Mouse (Mus musculus) lung, postnatal 0 days (tissue): Measurements from ENCODE around the gene Kif1c.

Experiments used
- CTCF ChIP-seq: IDR thresholded peaks from 2 replicates; pipeline ENCODE4 v1.5.1; 2016; ENCODE audit warnings: antibody characterized with exemption, mild to moderate bottlenecking
- EP300 ChIP-seq: IDR thresholded peaks from 2 replicates; pipeline ENCODE4 v1.6.1; 2016; ENCODE audit warnings: antibody characterized with exemption, mild to moderate bottlenecking, control low read depth

DNA sequence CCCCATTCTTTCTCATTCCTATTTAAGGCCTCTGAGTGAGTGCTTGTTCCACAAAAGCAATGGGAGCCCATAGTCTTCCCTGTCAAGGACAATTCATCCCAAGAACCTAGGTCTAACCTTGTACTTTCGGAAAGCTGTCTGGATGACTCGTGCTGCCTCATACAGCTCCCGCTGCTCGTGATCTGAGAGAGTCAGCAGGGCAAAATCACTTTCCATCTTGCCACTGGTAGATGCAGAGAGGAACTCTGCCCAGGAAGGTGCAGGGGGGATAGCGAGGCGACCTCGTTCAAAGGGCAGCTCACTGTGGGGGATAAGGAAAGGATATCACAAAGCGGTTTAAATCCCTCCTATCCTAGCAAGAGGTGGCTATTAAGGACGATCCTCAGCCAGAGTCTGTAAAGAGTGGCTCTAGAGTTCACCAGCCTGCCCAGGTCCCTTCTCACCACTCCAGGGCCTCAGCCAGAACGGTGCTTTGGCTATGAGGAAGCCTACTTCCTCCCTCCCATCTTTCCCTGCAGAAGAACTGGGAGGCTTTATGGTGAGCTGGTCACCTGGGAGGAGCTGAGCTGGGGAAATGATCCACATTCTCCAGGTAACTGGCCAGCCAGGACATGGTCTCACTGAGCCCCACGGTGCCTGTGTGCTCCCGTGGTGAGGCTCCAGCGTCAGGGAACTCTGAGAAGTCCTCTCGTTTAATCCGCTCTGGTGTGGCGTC is 28.9 kb upstream of the Kif1c start:
- no peak for TF ChIP-seq CTCF
- no peak for TF ChIP-seq EP300
